Mouse (Mus musculus) liver, postnatal 0 days (tissue): ENCODE data around the gene Ankrd60. TPM values are rescaled to one million over a fixed set of nuclear protein-coding genes. Genes with fewer than 3 reads are reported as not detected.

ENCODE experiments used
- ATAC-seq: fragments of 200-750 bp; cut with Nextera tagmentation; 2 replicates; pipeline ENCODE4 v1.8.0; 2017; ENCODE audit warnings: mild to moderate bottlenecking, moderate library complexity
- DNase-seq: peaks from one replicate; pipeline ENCODE4 v3.0.0-alpha.2; 2016
- H3K27ac ChIP-seq: fragments of 300-500 bp; sonication (generic); 2 replicates; pipeline ENCODE4 v1.5.1; 2014; ENCODE audit warnings: antibody characterized with exemption, moderate library complexity, mild to moderate bottlenecking, low read depth
- H3K27me3 ChIP-seq: fragments of 300-500 bp; sonication (generic); 2 replicates; pipeline ENCODE4 v1.6.1; 2014; ENCODE audit warnings: low read length, control low read depth, mixed read lengths; ENCODE audit not compliant: insufficient read depth
- H3K36me3 ChIP-seq: fragments of 300-500 bp; sonication (generic); replicated peaks from 2 replicates; pipeline ENCODE4 v1.6.1; 2014; ENCODE audit warnings: mild to moderate bottlenecking, control low read depth, low read length, moderate library complexity, mixed read lengths; ENCODE audit not compliant: insufficient read depth
- H3K4me1 ChIP-seq: fragments of 300-500 bp; sonication (generic); 2 replicates; pipeline ENCODE4 v1.6.1; 2014; ENCODE audit warnings: antibody characterized with exemption, mild to moderate bottlenecking, control low read depth; ENCODE audit not compliant: insufficient read depth
- H3K4me2 ChIP-seq: fragments of 300-500 bp; sonication (generic); 2 replicates; pipeline ENCODE4 v1.6.1; 2014; ENCODE audit warnings: low read depth, mild to moderate bottlenecking, low read length, moderate library complexity, mixed read lengths
- H3K4me3 ChIP-seq: fragments of 300-500 bp; sonication (generic); 2 replicates; pipeline ENCODE4 v1.5.1; 2014; ENCODE audit warnings: low read depth, low read length
- H3K9ac ChIP-seq: fragments of 300-500 bp; sonication (generic); replicated peaks from 2 replicates; pipeline ENCODE4 v1.6.1; 2014; ENCODE audit warnings: mild to moderate bottlenecking, moderate library complexity
- H3K9me3 ChIP-seq: fragments of 300-500 bp; sonication (generic); 2 replicates; pipeline ENCODE4 v1.6.1; 2016; ENCODE audit warnings: mild to moderate bottlenecking, control low read depth, low read length, mixed read lengths
- CTCF ChIP-seq: sonication (generic); IDR thresholded peaks from 2 replicates; pipeline ENCODE4 v1.5.1; 2016; ENCODE audit warnings: antibody characterized with exemption, low read depth
- EP300 ChIP-seq: IDR thresholded peaks from 2 replicates; pipeline ENCODE4 v1.6.1; 2016; ENCODE audit warnings: antibody characterized with exemption, low read depth, mild to moderate bottlenecking
- WGBS: fragments of 180-500 bp; shearing (Covaris S2); extraction: QIAGEN DNeasy Blood & Tissue Kit; methylation state at CpG from one replicate; pipeline ENCODE4 v1.1.7; 2014; ENCODE audit not compliant: insufficient replicate concordance; 5-methylcytosine and 5-hydroxymethylcytosine counted together
- polyA plus RNA-seq: library from polyadenylated mRNA; unstranded; fragments of >200 nt; fragmentation: Nextera tagmentation; extraction: Ambion mirVana; gene quantifications from 2 replicates; pipeline ENCODE4 v1.2.1, GENCODE M21; 2015

Ankrd60 gene
- polyA plus RNA-seq, 1 experiment from 2014 or later = not detected

DNA sequence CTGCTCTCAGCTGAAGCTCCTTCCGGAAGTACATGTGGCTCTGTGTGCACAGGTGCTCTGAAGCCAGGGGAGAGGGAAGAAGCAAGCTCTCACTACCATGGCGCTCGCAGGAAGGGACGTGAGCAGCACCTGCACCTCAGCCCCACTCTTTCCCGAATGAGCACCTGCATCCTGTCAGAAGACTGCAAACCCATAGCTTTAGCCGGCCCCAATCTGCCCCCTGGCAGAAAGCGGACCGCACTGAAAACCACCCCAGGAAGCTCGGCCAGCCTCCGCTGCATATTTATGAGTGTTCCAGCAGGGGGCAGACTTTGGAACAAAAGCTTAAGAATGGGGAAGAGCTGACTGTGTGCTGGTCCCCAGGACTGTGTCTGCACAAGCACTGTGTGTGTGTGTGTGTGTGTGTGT lies 17.2 kb upstream of the Ankrd60 start:
- DNase-seq (no peak), ATAC-seq (no peak)
- Histone ChIP-seq H3K4me1 (peaks cover 3% of the 10 kb centered on the region; the same call in 1 of the 2 replicates), H3K9me3 (no peaks in the 10 kb centered on the region), H3K36me3 (peaks cover 2% of the 10 kb centered on the region; the same call in 1 of the 2 replicates), H3K9ac (no peak overlapping the region), H3K4me3 (no peak overlapping the region), H3K27ac (no peak overlapping the region), H3K4me2 (no peak overlapping the region), H3K27me3 (no peaks in the 10 kb centered on the region)
- no peak for TF ChIP-seq EP300
- peak; percentile 43 for TF ChIP-seq CTCF
- WGBS = 74% methylated on average over 10 of the region's 10 CpGs

- Histone ChIP-seq H3K27me3 (no peaks in the 10 kb centered on the region), H3K4me2 (no peak overlapping the region), H3K27ac (no peak overlapping the region), H3K9ac (no peak overlapping the region), H3K36me3 (peaks cover 2% of the 10 kb centered on the region; the same call in 1 of the 2 replicates), H3K4me1 (peaks cover 3% of the 10 kb centered on the region), H3K9me3 (no peaks in the 10 kb centered on the region), H3K4me3 (no peak overlapping the region)
- DNase-seq = no peak
- 73% methylated on average over 11 of the region's 11 CpGs for WGBS
- ATAC-seq = no peak
- no peak for TF ChIP-seq CTCF
- no peak for TF ChIP-seq EP300
Measured at GRCm38 (mm10) chr2:173594313-173595063, 16.3 kb upstream of the Ankrd60 start.

DNA sequence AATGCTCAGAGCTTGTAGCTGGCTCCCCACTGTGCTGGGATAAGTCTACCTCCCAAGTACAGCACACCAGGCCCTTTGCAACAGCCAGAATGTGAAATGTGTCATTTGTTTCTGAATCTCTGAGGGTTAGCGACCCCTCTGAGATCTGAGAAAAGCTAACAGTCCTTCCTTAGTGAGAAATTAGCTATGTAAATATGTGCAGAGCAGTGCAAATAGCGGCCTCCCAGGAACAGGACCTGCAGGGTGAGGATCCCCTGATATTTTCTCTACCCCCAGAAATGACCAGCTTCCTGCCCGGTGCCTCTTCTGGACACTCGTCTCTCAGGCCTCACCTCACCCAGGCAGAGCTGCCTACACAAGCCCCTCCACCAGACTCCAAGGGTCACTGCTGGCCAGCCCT lies 15.7 kb upstream of the Ankrd60 start:
- no peak overlapping the region for H3K4me2 ChIP-seq
- no peak for TF ChIP-seq EP300
- H3K27ac ChIP-seq = no peak overlapping the region
- H3K27me3 ChIP-seq = no peaks in the 10 kb centered on the region
- peaks cover 3% of the 10 kb centered on the region for H3K4me1 ChIP-seq
- peaks cover 2% of the 10 kb centered on the region; the same call in 1 of the 2 replicates for H3K36me3 ChIP-seq
- no peak for ATAC-seq
- 57% methylated on average over 4 of the region's 4 CpGs for WGBS
- no peak overlapping the region for H3K9ac ChIP-seq
- DNase-seq = no peak
- no peaks in the 10 kb centered on the region for H3K9me3 ChIP-seq
- H3K4me3 ChIP-seq = no peak overlapping the region

DNA sequence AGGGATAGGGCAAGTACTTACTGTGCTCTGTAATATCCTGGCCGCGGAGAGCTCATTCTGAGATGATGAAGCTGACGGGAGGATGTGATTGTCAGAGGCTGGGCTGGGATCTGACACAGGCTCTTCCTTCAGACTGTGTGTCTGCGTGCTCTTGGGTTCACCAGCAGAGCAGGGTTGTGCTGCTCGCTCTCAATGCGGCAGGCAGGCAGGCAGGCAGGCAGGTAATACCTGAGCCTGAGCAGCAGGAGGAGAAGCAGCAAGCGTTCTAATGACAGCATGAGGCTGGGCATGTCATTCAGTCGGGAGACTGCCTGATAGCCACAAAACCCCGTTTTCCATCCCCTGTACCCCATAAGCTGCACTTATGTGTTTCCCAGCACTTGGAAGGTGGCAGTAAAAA lies 14.6 kb upstream of the Ankrd60 start:
- no peak overlapping the region for H3K4me3 ChIP-seq

GRCm38 (mm10) chr2:173587411-173587810 lies 9.2 kb upstream of the Ankrd60 start:
- Histone ChIP-seq H3K36me3 (no peaks in the 10 kb centered on the region), H3K4me3 (no peak overlapping the region), H3K9ac (no peak overlapping the region), H3K4me1 (peaks cover 22% of the 10 kb centered on the region), H3K9me3 (no peaks in the 10 kb centered on the region), H3K27me3 (peaks cover 36% of the 10 kb centered on the region), H3K4me2 (no peak overlapping the region; the same call in 1 of the 2 replicates), H3K27ac (no peak overlapping the region)
- DNase-seq = no peak
- TF ChIP-seq EP300 (no peak), CTCF (no peak)
- ATAC-seq = no peak
- WGBS = 79% methylated on average over 5 of the region's 5 CpGs

More for the DNA sequence above, 14.6 kb upstream of the Ankrd60 start:
- DNase-seq (no peak), ATAC-seq (no peak)
- Histone ChIP-seq H3K36me3 (peaks cover 2% of the 10 kb centered on the region; the same call in 1 of the 2 replicates), H3K27me3 (no peaks in the 10 kb centered on the region), H3K9me3 (no peaks in the 10 kb centered on the region), H3K9ac (no peak overlapping the region), H3K4me1 (peaks cover 3% of the 10 kb centered on the region), H3K27ac (no peak overlapping the region), H3K4me2 (no peak overlapping the region)
- 71% methylated on average over 9 of the region's 9 CpGs for WGBS
- TF ChIP-seq CTCF (no peak), EP300 (no peak)

DNA sequence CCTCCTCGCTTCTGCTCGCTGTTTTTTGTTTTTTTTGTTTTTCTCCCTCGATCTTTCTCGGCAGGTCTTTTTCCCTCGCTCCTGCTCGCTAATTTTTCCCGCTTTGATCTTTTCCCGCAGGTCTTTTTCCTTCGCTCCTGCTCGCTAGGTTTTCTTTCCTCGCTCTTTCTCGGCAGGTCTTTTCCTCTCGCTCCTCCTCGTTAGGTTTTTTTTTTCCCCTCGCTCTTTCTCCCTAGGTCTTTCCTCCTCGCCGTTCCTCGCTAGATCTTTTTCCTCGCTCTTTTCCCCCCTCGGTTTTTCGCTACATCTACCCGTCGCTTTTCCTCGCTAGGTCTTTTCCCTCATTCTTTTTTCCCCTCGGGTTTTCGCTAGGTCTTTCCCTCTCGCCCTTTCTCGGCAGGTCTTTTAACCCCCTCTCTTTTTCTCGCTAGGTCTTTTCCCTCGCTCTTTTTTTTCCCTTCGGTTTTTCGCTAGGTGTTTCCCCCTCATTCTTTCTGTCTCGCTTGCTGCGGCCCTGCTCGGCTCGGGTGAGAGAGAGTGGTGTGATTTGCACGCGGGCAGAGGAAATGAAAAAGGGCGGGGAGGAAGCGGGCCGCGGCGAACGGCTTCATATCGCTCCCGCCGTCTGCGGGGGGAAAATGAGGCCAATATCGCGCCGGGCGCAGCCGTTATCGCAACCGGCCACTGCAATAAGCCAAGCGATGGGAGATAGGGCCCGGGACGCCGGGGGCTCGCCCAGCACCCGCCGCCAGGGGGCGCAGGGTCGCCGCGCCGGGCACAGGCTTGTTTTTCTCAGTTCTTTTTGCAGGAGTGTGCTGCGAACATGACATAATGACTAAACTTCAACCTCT lies 8.2 kb upstream of the Ankrd60 start:
- H3K36me3 ChIP-seq = no peaks in the 10 kb centered on the region
- no peaks in the 10 kb centered on the region for H3K9me3 ChIP-seq
- TF ChIP-seq EP300 = peak; percentile 89
- peak; percentile 86 for TF ChIP-seq CTCF
- H3K4me1 ChIP-seq = peaks cover 22% of the 10 kb centered on the region
- H3K9ac ChIP-seq = no peak overlapping the region
- H3K4me2 ChIP-seq = peak overlapping the region; percentile 75
- H3K4me3 ChIP-seq = peak overlapping the region; percentile 45
- H3K27ac ChIP-seq = no peak overlapping the region
- peak; percentile 88 for DNase-seq
- H3K27me3 ChIP-seq = peaks cover 36% of the 10 kb centered on the region
- ATAC-seq = peak; percentile 74
- 1% methylated on average over 68 of the region's 68 CpGs for WGBS
